Mouse (Mus musculus) T-helper 2 cell (primary cell): ENCODE measurements around the gene Bid.
"Not testable (repeated sequence)": the region's sequence is repeated elsewhere in the genome, so short reads cannot be mapped to it uniquely, and the experiment has no call there.

ENCODE experiments used
- in situ Hi-C: fragments of 300-600 bp; cut with MboI, MseI; formaldehyde crosslinking; loops from one replicate; pipeline ENCODE4 v1.15.1; 2025; ENCODE audit warnings: high pct_unique_total_duplicates

Gene Bid

DNA sequence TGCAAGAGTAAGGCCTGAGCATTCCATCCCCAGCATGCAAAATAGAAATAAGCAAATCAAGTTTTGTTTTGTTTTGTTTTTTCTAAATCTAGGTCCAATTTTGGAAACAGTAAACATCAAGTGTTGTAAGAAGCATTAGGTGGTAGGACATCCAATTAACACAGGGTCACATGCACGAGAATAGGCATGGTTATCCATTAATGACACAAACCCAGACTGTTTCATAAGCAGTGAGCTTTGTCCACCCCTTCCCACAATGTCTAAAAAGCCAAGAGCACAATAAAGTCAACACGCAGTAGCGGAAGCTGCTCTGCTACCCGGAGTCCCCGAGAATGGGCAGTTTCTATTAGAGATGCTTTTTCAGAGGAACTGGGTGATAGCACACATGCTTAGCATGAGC, 11.5 kb downstream of the Bid start:
- in situ Hi-C loops = no loop called here

- in situ Hi-C loops = no loop called here
Measured at GRCm38 (mm10) chr6:120903961-120904360, 12.7 kb downstream of the Bid start.

- in situ Hi-C loops = no loop called here
Measured at GRCm38 (mm10) chr6:120903450-120903912, 13.2 kb downstream of the Bid start.

- in situ Hi-C loops = no loop called here
Measured at GRCm38 (mm10) chr6:120901776-120902645, 14.6 kb downstream of the Bid start.

DNA sequence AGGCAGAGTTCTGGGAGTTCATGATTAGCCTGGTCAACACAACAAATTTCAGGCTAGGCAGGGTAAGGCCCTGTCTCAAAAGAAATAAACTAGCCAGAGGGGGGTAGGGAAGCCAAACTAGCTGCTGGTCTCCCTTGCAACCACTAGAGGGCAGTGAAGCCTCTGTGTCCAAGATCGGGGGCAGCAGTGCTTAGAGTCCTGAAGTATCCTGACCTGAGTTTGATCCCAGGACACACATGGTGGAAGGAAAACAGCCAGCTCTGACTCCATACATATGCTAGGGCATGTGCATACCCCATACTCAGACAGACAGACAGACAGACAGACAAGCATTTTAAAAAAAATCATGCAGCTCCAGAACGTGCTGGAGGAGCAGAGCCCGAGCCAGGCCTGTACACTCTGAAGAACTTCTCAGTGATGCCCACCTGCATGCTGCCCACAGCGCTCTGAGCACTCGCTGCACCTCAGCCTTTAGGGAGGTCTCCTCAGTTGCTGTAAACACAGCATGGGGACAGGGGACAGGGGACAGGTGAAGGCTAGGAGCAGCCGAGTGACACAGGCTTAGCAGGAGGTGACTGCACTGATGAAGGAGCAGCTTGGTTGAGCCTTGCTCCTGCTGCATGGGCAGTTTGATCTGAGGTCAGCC, 18.3 kb downstream of the Bid start:
- in situ Hi-C loops = no loop called here

GRCm38 (mm10) chr6:120894524-120894923, 22.1 kb downstream of the Bid start:
- in situ Hi-C loops = no loop called here

DNA sequence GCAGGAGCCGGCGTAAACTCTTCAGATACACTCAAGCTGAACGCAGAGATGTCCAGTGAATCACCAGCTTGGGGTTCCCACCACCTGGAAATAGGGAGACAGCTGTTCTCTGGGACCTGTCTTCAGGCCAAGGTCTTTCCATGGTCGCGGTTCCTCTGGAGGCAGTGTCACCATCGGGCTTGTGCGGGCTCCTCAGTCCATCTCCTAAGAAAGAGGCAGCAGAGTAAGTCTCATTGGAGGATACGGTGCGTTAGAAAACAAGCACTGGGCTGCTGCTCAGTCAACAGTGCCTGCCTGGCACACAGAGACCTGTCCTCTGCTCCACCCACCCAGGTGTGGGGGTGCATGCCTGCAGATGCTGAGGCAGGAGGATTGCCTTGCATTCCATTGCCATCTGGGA, 22.6 kb downstream of the Bid start:
- in situ Hi-C loops = no loop called here

GRCm38 (mm10) chr6:120886696-120887095, 30.0 kb downstream of the Bid start:
- in situ Hi-C loops = no loop called here

DNA sequence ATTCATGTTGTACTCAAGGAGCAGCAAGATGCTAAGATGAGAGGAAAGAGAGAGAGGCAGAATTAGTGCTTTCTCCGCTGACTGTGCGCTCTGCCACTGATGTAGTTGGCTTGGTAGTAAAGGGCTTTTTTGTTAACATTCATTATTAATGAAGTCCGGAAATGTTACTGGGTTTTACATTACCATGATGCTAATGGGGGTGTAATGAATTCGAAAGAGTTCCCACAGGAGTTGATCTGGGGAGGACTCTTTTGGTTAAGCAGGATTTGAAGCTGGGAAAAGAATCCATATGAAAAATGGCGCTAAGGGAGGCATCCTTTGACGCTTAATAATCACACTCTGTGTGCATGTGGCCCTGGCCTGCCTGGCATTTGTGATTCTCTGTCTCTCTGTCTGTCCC, 32.2 kb downstream of the Bid start:
- in situ Hi-C loops = no loop called here

GRCm38 (mm10) chr6:120879046-120879445, 37.6 kb downstream of the Bid start:
- in situ Hi-C loops = no loop called here

GRCm38 (mm10) chr6:120873874-120874273, 42.8 kb downstream of the Bid start:
- in situ Hi-C loops = no loop called here

DNA sequence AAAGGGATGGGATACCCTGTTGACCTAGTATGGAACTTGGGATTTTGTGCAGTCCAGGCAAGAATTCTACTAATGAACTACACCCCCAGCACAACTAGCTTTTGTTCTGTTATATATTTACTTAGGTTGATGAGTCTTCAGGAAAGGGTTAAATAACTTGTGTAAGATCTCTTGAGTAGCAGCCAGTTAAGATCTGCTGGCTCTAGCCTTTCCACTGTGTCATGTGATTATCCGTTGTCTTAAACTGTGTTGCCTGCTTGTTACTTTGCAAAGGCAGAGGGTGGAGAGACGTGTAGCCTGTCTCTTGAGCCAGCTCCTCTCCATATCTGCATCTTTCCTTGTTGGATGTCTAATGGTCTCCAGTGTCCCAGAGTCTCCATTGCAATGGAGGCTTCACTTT, 45.4 kb downstream of the Bid start:
- in situ Hi-C loops = no loop called here

GRCm38 (mm10) chr6:120868824-120869223, 47.8 kb downstream of the Bid start:
- in situ Hi-C loops = no loop called here

GRCm38 (mm10) chr6:120866051-120866814, 50.4 kb downstream of the Bid start:
- in situ Hi-C loops = no loop called here

DNA sequence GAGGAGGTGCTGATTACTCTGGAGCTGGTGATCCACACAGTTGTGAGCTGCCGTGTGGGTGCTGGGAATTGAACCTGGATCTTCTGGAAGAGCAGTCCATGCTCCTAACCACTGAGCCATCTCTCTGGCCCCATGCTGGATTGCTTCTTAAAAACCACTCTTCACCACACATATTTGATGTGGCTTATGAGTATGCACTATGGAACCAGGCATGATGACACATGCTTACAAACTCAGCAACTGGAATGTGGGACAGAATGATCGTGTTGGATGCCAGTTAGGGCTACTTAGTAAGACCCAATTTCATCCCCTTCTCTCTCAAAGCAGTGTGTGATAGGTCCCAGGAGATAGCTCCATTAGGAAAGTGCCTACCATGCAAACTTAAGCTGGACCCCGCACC, 56.6 kb downstream of the Bid start:
- in situ Hi-C loops = no loop called here

- in situ Hi-C loops = no loop called here
Measured at GRCm38 (mm10) chr6:120858217-120858711, 58.4 kb downstream of the Bid start.

DNA sequence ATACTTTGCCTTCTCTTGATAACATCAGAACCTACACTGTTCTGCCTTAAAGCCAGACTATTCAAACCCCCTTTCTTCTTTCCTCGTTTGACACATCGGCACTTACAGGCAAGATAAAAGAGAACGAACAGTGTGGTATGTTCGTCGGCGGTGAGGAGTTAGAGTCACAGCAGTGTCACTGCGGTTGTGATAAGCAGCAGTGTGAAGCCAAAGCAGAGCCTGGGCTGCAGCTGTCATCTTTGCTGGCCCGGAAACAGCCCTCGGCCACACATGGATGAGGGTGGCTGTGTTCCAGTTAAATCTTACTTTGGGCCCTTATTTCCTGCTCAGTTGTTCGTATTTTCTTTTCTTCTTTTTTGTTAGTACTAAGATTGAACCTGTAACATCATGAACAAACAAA, 62.2 kb downstream of the Bid start:
- in situ Hi-C loops = no loop called here

DNA sequence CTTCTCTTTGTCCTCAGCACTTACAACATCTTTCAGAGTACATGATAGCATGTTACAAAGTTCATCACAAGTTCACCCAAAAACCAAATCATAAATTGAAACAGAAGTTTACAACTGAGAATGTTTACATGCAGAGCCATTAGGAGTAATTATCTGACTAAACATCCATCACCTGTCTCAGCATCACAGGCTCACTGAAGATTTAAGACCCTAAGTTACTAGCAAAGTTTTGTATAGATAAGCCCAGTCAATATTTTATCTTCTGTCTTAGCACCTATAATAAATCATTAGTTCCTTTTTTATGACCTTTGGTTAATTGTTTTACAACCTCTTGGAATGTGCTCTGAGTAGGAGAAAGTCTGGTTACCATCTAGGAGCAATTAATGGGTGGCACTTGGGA, 65.9 kb downstream of the Bid start:
- in situ Hi-C loops = not testable (repeated sequence)
